Mouse (Mus musculus): ENCODE data around the gene Rnf207. TPM values are rescaled to one million over a fixed set of nuclear protein-coding genes. Genes with fewer than 3 reads are reported as not detected.
A peak's percentile ranks its signal among the peaks of the same experiment; 100 is the strongest.

Rnf207 gene
- polyA plus RNA-seq, 1 experiment from 2014 or later: 6.9 TPM

DNA sequence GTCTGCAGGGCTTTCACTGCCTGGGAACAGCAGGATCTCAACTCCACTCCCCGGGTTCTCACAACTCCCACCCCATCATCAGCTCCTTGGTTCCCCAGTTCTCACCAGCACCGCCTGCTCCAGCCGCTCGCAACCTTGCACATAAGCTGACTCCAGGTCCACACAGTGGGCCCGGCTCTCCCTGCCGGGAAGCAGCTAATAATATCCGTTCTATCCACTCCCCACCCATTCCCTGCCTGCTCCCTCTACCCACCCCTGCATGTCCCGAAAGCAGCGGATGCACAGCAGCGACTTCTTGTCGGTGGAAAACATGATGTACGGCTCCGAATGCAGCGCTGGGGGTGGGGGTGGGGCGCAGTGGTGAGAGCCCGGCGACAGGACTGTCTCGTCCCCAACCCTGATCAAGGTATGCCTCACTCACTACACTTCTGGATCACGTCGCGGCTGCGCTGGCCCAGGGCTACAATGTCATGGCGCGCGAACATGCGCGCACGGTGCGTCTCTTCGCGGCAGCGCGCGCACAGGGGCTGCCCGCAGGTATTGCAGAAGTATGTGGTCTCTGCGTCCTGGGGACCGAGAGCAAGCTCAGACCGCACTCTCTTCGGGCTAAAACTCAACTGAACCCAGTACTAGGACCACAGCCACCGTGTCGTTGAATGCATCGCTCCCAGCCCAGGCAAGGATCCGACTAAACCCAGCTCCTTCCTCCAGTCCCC is 3.1 kb downstream of the Rnf207 start:
- ATAC-seq (ENCODE audit: low FRiP score) (no peak), DNase-seq (ENCODE audit: low spot score) (no peak)
- peaks cover 78% of the 10 kb centered on the region for H3K27me3 ChIP-seq (ENCODE audit: control insufficient read depth, insufficient read depth, low read length)
- peaks cover 21% of the 10 kb centered on the region; the same call in 1 of the 2 replicates for H3K4me1 ChIP-seq (replicated peaks; ENCODE audit: control insufficient read depth, insufficient read depth, low read length)
- no peaks in the 10 kb centered on the region for H3K9me3 ChIP-seq (ENCODE audit: control insufficient read depth, low read length)
- no peak overlapping the region for H3K27ac ChIP-seq
- H3K36me3 ChIP-seq (replicated peaks; ENCODE audit: control insufficient read depth, insufficient read depth): no peaks in the 10 kb centered on the region
- H3K4me2 ChIP-seq (replicated peaks): peak overlapping the region; percentile 52
- peak overlapping the region; percentile 34; the same call in 1 of the 2 replicates for H3K9ac ChIP-seq
- WGBS: under 1% methylated on average over 43 of the region's 43 CpGs
- peak overlapping the region; percentile 32 for H3K4me3 ChIP-seq (replicated peaks; ENCODE audit: low read length)

DNA sequence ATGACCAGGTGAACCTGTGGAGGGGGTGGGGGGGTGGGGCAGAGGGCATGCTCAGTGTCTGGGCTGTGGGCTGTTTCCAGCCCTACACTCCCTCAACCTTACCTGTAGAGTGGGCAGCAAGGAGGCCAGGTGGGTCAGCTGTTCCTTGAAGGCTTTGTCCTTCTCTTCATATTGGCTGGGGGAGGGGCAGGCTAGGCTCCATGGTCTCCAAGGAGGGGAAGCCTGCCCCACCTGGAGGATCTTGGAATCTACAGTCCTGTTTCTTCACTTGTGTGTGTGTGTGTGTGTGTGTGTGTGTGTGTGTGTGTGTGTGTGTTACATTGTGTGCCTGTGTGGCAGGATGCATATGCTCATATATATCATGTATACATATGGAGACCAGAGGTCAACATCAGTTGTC is 4.9 kb downstream of the Rnf207 start:
- peak overlapping the region; percentile 36 for H3K4me3 ChIP-seq (replicated peaks; ENCODE audit: low read length)
- peaks cover 89% of the 10 kb centered on the region for H3K27me3 ChIP-seq (ENCODE audit: control insufficient read depth, insufficient read depth, low read length)
- peaks cover 21% of the 10 kb centered on the region; the same call in 1 of the 2 replicates for H3K4me1 ChIP-seq (replicated peaks; ENCODE audit: control insufficient read depth, insufficient read depth, low read length)
- H3K36me3 ChIP-seq (replicated peaks; ENCODE audit: control insufficient read depth, insufficient read depth): peaks cover 4% of the 10 kb centered on the region; the same call in 1 of the 2 replicates
- ATAC-seq (ENCODE audit: low FRiP score) (peak; percentile 38; the same call in 1 of the 2 replicates), DNase-seq (ENCODE audit: low spot score) (peak; percentile 63)
- H3K9me3 ChIP-seq (ENCODE audit: control insufficient read depth, low read length): no peaks in the 10 kb centered on the region
- H3K4me2 ChIP-seq (replicated peaks): peak overlapping the region; percentile 71
- H3K27ac ChIP-seq: no peak overlapping the region
- no peak overlapping the region for H3K9ac ChIP-seq

DNA sequence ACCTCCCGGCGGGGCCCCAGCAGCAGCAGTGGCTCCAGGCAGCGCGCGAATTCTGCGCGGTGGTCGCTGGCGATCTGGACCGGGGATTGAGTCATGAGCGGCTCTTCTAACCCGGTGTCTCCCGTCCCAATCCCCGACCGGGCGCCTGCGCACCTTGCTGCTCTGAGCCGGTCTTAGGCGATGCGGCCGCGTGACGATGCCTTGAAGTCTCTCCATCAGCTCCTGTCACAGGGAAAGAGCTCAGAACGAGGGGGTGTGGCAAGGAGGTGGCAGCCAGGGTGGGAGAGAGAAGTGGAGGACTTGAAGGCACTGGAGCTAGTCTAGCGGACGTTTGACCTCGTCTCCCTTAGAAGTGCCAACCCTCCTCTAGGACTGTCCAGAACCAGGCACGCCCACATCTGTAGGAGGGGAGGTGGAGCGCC is 5.6 kb downstream of the Rnf207 start:
- ATAC-seq (ENCODE audit: low FRiP score) (peak; percentile 49), DNase-seq (ENCODE audit: low spot score) (no peak)
- H3K9me3 ChIP-seq (ENCODE audit: control insufficient read depth, low read length): no peaks in the 10 kb centered on the region
- H3K27ac ChIP-seq: no peak overlapping the region
- peaks cover 86% of the 10 kb centered on the region for H3K27me3 ChIP-seq (ENCODE audit: control insufficient read depth, insufficient read depth, low read length)
- peak overlapping the region; percentile 36 for H3K4me3 ChIP-seq (replicated peaks; ENCODE audit: low read length)
- peak overlapping the region; percentile 56 for H3K9ac ChIP-seq
- peaks cover 21% of the 10 kb centered on the region; the same call in 1 of the 2 replicates for H3K4me1 ChIP-seq (replicated peaks; ENCODE audit: control insufficient read depth, insufficient read depth, low read length)
- WGBS: under 1% methylated on average over 29 of the region's 29 CpGs
- peak overlapping the region; percentile 71 for H3K4me2 ChIP-seq (replicated peaks)
- peaks cover 8% of the 10 kb centered on the region; the same call in 1 of the 2 replicates for H3K36me3 ChIP-seq (replicated peaks; ENCODE audit: control insufficient read depth, insufficient read depth)

DNA sequence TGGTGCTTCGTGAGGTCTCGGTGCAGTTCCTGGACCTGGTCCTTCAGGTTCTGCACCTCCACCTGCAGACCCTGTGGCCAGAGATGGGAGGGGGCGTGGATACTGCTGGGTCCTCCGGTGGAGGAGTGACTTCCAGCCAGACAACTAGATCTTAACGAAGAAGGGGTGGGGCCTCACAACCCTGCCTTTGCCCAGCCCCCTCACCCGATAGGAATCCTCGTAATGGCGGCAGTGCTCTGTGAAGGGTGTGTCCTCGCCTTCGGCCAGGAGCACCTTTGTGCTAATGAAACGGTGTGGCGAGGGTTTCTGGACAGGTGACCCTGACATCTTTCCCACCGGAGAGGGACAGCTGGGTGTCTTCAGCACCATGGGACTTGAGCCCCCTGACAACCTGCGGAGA is 6.6 kb downstream of the Rnf207 start:
- Histone ChIP-seq H3K27me3 (ENCODE audit: control insufficient read depth, insufficient read depth, low read length) (peaks cover 76% of the 10 kb centered on the region), H3K4me1 (replicated peaks; ENCODE audit: control insufficient read depth, insufficient read depth, low read length) (peaks cover 21% of the 10 kb centered on the region; the same call in 1 of the 2 replicates), H3K4me3 (replicated peaks; ENCODE audit: low read length) (peak overlapping the region; percentile 3; the same call in 1 of the 2 replicates), H3K36me3 (replicated peaks; ENCODE audit: control insufficient read depth, insufficient read depth) (peaks cover 8% of the 10 kb centered on the region; the same call in 1 of the 2 replicates), H3K9ac (no peak overlapping the region), H3K27ac (no peak overlapping the region), H3K4me2 (replicated peaks) (peak overlapping the region; percentile 71), H3K9me3 (ENCODE audit: control insufficient read depth, low read length) (no peaks in the 10 kb centered on the region)
- DNase-seq (ENCODE audit: low spot score) (no peak), ATAC-seq (ENCODE audit: low FRiP score) (no peak)
- WGBS: 5% methylated on average over 14 of the region's 14 CpGs

DNA sequence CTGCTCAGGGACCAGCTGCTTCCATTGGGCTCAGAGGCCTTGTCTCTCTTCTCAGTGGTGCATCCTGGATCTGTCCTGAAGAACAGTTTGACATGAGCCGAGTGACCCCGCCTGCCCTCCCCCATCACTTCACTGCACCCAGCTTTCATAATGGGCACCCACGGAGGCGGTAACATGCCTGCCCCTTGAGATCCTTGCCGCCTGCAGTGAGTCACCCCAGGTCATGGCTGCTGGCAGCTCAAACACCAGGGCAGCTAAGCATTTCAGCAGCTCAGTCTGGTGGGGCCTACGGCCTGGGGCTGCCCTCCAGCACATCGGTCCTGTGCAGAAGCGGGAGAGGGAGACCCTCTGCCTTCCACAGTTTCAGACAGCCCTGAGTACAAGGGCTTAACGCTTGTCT is 11.3 kb downstream of the Rnf207 start:
- Histone ChIP-seq H3K4me3 (replicated peaks; ENCODE audit: low read length) (no peak overlapping the region), H3K36me3 (replicated peaks; ENCODE audit: control insufficient read depth, insufficient read depth) (peaks cover 33% of the 10 kb centered on the region), H3K27me3 (ENCODE audit: control insufficient read depth, insufficient read depth, low read length) (peaks cover 29% of the 10 kb centered on the region), H3K4me1 (replicated peaks; ENCODE audit: control insufficient read depth, insufficient read depth, low read length) (0 out of 2 replicates have a peak, but pooled peaks cover 7% of the 10 kb centered on the region), H3K9me3 (ENCODE audit: control insufficient read depth, low read length) (no peaks in the 10 kb centered on the region), H3K4me2 (replicated peaks) (no peak overlapping the region), H3K27ac (no peak overlapping the region), H3K9ac (no peak overlapping the region)
- 80% methylated on average over 9 of the region's 9 CpGs for WGBS
- no peak for ATAC-seq (ENCODE audit: low FRiP score)
- DNase-seq (ENCODE audit: low spot score): no peak

DNA sequence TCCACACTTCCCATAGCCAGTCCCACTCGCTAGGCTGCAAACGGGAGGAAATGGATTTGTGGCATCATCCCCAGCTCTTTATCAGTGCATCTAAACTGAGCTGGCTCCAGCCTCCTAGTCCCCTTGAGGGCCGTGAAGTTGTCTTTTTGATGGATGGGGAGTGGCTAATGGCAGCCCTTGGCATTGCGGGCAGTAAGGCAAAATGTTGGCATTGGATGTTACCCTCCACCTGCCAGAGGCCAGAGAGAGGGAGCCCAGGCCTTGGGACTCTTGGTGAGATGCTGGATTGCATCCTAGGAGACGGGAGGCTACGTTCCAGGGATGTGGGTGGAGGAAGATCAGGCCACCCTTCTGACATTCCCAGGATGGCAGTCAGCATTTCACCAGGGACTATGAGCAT is 12.8 kb downstream of the Rnf207 start:
- peaks cover 14% of the 10 kb centered on the region for H3K27me3 ChIP-seq (ENCODE audit: control insufficient read depth, insufficient read depth, low read length)
- no peak overlapping the region for H3K9ac ChIP-seq
- H3K4me2 ChIP-seq (replicated peaks): no peak overlapping the region
- H3K36me3 ChIP-seq (replicated peaks; ENCODE audit: control insufficient read depth, insufficient read depth): peaks cover 49% of the 10 kb centered on the region
- DNase-seq (ENCODE audit: low spot score) (no peak), ATAC-seq (ENCODE audit: low FRiP score) (no peak)
- 0 out of 2 replicates have a peak, but pooled peaks cover 4% of the 10 kb centered on the region for H3K4me1 ChIP-seq (replicated peaks; ENCODE audit: control insufficient read depth, insufficient read depth, low read length)
- WGBS: 63% methylated on average over 6 of the region's 6 CpGs
- H3K4me3 ChIP-seq (replicated peaks; ENCODE audit: low read length): no peak overlapping the region
- H3K27ac ChIP-seq: no peak overlapping the region
- H3K9me3 ChIP-seq (ENCODE audit: control insufficient read depth, low read length): no peaks in the 10 kb centered on the region

DNA sequence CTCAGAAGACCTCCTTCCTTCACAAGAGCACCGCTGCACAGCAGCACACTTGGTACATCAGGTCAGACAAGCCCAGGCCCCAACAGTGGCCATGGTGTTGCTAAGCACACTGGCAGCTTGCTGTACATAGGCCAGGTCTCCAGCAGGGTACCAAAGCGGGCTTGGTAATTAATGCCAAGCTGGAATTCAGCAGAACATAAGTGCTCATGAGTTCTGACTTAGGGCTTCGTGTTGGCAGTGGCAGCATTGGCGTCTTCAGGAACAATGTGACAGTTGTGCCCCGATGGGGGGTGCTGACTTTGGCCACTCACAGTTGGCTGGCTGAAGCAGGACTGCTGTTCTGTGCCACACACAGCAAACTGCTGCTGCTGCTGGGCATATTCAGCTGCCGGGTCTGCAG is 14.1 kb downstream of the Rnf207 start:
- DNase-seq (ENCODE audit: low spot score) (peak; percentile 47), ATAC-seq (ENCODE audit: low FRiP score) (no peak)
- H3K9ac ChIP-seq: no peak overlapping the region
- H3K4me2 ChIP-seq (replicated peaks): no peak overlapping the region
- H3K27ac ChIP-seq: no peak overlapping the region
- H3K36me3 ChIP-seq (replicated peaks; ENCODE audit: control insufficient read depth, insufficient read depth): peaks cover 61% of the 10 kb centered on the region
- 85% methylated on average over 6 of the region's 6 CpGs for WGBS
- H3K9me3 ChIP-seq (ENCODE audit: control insufficient read depth, low read length): no peaks in the 10 kb centered on the region
- H3K4me3 ChIP-seq (replicated peaks; ENCODE audit: low read length): no peak overlapping the region
- H3K4me1 ChIP-seq (replicated peaks; ENCODE audit: control insufficient read depth, insufficient read depth, low read length): 0 out of 2 replicates have a peak, but pooled peaks cover 4% of the 10 kb centered on the region
- 0 out of 2 replicates have a peak, but pooled peaks cover under 1% of the 10 kb centered on the region for H3K27me3 ChIP-seq (ENCODE audit: control insufficient read depth, insufficient read depth, low read length)

DNA sequence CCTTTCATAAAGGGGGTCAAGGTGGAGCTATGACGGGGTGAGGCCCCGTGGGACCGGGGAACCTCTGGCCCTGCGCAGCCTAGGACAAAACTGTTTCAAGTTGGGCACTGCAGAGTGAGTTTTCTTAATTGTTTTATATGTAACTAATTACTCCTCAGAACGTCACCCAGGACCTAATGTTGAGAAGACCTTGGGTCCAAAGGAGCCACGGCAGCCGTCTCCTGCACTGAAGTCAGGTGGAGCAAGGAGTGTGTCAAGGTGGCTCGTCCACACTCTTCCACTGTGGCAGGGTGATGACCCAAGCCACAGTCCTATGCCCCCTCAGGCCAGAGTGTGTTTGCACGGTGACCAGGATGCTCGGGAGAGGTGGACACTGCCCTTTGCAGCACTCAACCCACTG is 15.6 kb downstream of the Rnf207 start:
- no peak for ATAC-seq (ENCODE audit: low FRiP score)
- no peak overlapping the region for H3K27ac ChIP-seq
- WGBS: 94% methylated on average over 10 of the region's 10 CpGs
- peaks cover 7% of the 10 kb centered on the region for H3K4me1 ChIP-seq (replicated peaks; ENCODE audit: control insufficient read depth, insufficient read depth, low read length)
- DNase-seq (ENCODE audit: low spot score): no peak
- H3K36me3 ChIP-seq (replicated peaks; ENCODE audit: control insufficient read depth, insufficient read depth): peaks cover 56% of the 10 kb centered on the region
- H3K9me3 ChIP-seq (ENCODE audit: control insufficient read depth, low read length): no peaks in the 10 kb centered on the region
- H3K4me3 ChIP-seq (replicated peaks; ENCODE audit: low read length): no peak overlapping the region
- H3K27me3 ChIP-seq (ENCODE audit: control insufficient read depth, insufficient read depth, low read length): no peaks in the 10 kb centered on the region
- H3K4me2 ChIP-seq (replicated peaks): no peak overlapping the region
- H3K9ac ChIP-seq: no peak overlapping the region

DNA sequence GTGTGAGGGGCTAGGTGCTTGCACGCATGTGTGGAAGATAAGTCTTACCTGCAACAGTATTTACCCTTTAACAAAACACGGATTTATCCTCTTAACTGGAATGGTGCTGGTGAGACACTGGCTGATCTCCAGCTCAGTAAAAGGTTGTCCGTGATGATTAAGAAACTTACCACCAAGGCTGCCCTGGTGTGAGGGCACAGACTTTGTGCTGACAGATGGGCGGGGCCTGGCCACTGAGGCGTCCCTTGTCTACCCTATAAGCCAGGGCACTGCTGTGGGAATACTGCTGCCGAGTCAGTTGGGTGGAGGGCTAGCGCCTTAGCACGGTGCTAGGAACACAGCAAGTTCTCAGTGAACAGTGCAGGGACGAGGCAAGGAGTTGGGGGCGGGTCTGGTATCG is 16.8 kb downstream of the Rnf207 start:
- no peak for DNase-seq (ENCODE audit: low spot score)
- peaks cover 12% of the 10 kb centered on the region for H3K4me1 ChIP-seq (replicated peaks; ENCODE audit: control insufficient read depth, insufficient read depth, low read length)
- peaks cover 56% of the 10 kb centered on the region for H3K36me3 ChIP-seq (replicated peaks; ENCODE audit: control insufficient read depth, insufficient read depth)
- H3K27ac ChIP-seq: no peak overlapping the region
- ATAC-seq (ENCODE audit: low FRiP score): no peak
- WGBS: 64% methylated on average over 11 of the region's 11 CpGs
- no peaks in the 10 kb centered on the region for H3K9me3 ChIP-seq (ENCODE audit: control insufficient read depth, low read length)
- no peak overlapping the region for H3K4me3 ChIP-seq (replicated peaks; ENCODE audit: low read length)
- no peaks in the 10 kb centered on the region for H3K27me3 ChIP-seq (ENCODE audit: control insufficient read depth, insufficient read depth, low read length)
- H3K9ac ChIP-seq: no peak overlapping the region
- no peak overlapping the region for H3K4me2 ChIP-seq (replicated peaks)

Measured in hindbrain, embryonic 14.5 days (tissue).